Mouse (Mus musculus): ENCODE measurements around the gene Sf3b4. TPM values are rescaled to one million over a fixed set of nuclear protein-coding genes. Genes with fewer than 3 reads are reported as not detected.
"Not testable (repeated sequence)": the region's sequence is repeated elsewhere in the genome, so short reads cannot be mapped to it uniquely, and the experiment has no call there.

Sf3b4 gene
- total RNA-seq, 2 experiments from 2014 or later, result 16.9 to 17.2 TPM

DNA sequence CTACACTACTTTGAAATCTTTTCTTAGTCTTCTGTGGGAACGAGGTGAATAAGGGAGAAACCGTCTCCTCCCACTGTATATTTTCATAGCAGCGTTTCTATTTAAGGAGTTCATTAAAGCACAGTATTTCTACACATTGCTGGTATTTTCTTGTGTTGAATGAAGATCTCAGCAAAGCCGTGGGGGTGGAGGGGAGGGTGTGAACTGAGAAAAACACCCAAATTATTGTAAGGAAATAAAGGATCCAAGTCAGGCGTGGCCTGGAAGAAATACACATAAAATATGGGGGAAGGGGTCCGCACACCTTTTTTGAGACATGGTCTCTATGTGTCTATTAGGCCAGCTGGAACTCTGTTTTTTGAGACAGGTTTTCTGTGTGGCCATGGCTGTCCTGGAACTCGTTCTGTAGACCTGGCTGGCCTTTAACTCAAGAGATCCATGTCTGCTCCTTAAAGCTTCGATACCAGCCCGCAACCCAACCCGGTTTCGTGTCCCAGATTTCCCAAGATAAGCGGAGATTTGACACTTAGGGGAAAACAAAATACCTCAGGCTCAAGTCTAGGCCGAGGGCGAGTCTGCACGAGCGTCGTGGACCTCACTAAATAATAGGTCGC lies 442 bp upstream of the Sf3b4 start:
- no peak for DNase-seq (ENCODE audit: low spot score)
- intact Hi-C loops (cut with DNase I), result loop anchor here (2.0 kb wide), 1 partner anchor 47 kb away; the partner anchor contains the start of genes Bola1 and Hist2h2ab

DNA sequence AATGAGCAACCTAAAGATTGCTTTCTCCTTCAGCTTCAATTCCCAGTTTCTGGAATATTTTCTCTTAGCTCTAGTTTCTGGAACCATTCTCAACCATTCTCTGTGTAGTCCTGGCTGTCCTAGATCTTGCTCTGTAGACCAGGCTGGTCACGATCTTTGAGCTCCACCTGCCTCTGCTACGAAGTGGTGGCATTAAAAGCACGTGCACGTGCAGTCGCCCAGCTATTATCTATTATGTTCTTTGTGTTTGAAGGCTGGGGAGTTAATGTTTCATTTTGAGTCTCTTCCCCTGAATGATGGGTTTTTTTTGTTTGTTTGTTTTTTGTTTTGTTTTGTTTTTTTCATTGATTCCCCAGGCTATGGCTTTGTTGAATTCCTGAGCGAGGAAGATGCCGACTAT lies 1.1 kb downstream of the Sf3b4 start:
- intact Hi-C loops (cut with DNase I), result no loop called here
- no peak for DNase-seq (ENCODE audit: low spot score)

DNA sequence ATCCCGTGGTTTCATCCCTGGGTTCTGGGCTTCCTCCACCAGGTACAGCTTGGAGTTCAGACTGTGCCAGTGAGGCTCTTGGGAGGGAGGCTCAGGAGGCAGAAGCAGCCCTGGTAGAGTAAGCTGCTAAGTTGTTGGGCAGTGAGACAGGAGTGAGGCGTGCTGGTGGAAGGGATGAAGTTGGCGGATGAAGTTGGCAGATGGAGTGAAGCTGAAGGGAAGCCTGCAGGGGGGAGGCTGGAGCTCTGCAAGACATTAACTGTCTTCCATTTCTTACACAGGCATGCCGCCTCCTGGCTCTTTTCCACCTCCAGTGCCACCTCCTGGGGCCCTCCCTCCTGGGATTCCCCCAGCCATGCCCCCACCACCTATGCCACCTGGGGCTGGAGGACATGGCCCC lies 1.9 kb downstream of the Sf3b4 start:
- intact Hi-C loops (cut with DNase I), result not testable (repeated sequence)

DNA sequence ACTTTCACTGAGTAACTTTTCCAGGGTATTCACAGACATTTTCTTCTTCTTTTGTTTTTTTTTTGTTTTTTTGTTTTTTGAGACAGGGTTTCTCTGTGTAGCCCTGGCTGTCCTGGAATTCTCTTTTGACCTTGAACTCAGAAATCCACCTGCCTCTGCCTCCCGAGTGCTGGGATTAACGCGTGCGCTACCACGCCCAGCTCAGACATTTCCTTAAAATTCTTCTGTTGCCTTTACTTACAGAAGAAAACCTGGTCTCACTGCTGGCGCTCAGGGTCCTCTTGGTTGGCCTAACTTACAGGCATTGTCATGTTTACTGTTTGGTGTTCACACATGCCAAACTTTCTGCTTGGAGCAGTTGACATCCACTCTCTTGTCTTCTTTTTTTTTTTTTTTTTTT lies 3.1 kb downstream of the Sf3b4 start:
- DNase-seq (ENCODE audit: low spot score), result no peak
- intact Hi-C loops (cut with DNase I), result no loop called here

More for the DNA sequence above, 1.9 kb downstream of the Sf3b4 start:
- DNase-seq (ENCODE audit: low spot score), result not testable (repeated sequence)

DNA sequence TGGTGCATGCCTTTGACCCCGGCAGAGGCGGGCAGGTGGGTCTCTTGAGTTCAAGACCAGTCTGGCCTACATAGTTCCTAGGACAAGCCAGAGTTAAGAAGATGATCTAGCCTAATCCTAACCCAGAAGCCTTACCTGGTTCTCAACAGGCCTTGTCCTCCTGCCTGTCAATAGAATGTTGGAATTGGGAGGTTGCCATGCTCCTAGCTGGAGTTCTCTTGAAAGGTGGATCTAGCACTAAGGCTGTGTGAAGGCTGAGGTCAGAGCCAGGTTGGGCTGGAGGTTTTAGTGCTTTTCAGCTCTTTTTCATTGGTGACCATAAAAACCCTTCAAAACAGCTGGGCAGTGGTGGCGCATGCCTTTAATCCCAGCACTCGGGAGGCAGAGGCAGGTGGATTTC lies 6.3 kb downstream of the Sf3b4 start:
- DNase-seq (ENCODE audit: low spot score), result no peak
- intact Hi-C loops (cut with DNase I), result no loop called here

DNA sequence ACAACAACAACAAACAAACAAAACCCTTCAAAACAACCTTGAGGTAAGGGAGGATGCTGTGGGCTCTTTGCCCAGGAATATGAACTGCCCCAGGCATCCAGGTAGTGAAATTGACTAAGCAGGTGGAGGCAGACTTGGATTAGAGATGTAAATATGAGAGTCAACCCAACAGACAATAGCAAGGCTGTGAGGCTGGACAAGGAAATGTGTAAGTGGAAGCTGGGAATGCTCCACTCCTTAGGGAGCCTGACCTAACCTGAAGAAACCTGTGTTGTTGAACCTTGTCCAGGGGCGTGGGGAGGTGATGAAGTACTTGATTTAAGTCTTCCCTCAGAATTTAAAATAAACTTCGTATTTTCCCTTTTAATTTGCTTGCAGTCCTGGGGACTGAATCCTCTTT lies 6.8 kb downstream of the Sf3b4 start:
- DNase-seq (ENCODE audit: low spot score), result no peak
- intact Hi-C loops (cut with DNase I), result no loop called here

DNA sequence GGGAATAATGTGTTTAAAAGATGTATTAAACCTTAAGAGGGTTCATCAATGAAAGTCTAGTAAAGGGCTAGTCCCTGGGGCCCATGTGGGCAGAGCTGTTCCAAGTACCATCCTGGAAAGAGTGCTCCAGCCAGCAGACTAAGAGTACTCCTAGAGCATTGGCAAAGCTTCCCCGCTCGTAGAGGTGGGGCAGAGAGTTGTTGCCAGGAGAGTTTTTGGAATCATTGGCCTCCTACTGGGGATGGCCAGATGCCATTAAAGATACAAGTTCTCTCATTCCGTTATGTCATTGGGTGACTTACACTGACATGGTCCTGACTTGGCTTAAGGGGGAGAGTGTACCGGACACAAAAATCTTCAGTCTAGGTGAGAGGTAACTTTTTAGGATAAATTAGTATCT lies 7.4 kb downstream of the Sf3b4 start:
- DNase-seq (ENCODE audit: low spot score), result peak; percentile 33
- intact Hi-C loops (cut with DNase I), result no loop called here

DNA sequence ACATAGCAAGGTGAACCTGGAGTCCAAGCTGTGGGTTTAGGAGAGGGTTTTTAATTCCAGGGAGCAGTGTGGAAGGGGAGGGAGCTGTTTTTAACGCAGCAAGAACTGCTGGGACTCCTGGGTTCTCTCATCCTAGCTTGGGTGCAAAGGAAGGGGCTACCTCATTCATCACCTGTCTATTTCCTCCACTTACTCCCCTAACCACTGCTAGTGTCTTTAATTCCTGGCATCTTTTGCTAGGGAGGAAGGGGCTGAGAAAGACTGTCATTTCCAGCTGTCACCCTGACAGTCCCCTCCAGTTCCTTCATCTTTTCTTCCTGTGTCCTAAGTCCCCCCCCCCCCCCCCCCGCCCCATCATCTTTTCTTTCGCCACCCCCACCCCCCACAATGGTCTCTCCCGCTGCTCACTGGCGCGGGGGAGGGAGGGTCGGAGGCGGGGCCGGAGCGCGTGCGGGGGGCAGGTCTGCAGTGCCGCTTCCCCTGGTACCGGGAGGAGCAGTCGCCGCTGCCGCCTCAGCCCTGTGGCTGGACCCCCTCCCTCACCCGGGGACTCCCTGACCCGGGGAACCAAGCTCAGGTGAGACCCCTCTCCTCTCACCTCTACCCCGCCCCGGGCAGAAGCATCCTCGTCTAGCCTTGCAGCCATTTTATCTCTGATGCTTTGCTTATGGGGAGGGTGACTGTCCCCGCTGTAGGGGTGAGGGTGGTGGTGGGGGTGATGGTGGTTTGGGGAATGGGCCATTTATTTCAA lies 8.8 kb downstream of the Sf3b4 start, which contains the start of gene Sv2a:
Sv2a (plus strand) TSS at position 425 of the 751 bp plus-strand sequence.
- DNase-seq (ENCODE audit: low spot score), result peak; percentile 16
- intact Hi-C loops (cut with DNase I), result no loop called here

DNA sequence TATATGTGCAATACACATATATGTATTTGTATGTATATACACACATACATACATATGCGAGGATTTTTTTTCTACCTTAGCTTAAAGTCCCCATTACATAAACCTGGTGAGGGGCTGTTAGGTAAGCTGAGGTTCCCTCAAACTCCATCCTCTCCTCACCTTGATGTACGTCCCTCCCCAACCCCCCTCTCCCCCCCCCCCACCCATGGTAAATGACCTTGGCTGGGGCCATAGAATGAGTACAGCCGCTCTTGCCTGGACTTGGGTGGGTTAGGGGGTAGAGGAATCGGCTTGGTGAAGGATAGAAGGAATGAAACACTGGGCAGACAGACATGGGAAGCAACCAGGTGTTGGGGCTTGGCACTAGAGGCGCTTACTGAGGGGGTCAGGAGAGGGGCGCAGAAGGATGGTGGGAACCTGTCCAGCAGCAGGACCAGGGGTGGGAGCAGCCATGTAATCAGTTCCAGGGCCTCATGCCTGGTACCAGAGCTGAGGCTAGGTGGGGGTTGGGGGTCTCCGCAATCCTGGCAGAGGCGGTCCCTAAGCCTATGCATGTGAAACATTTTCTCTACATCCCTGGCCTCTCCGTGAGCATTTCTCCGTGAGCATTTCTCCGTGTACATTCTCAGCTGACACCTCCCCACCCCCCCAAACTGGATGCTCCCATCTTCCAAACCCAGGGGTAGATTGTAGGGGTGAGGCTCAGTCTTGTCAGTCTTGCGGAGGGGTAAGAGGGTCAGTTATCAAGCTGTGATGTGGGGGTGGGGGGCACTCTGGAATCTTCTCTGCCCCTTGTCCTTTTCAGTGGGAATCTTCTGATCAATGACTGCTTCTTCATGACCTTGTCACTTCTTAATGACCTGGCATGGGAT lies 9.6 kb downstream of the Sf3b4 start:
- DNase-seq (ENCODE audit: low spot score), result no peak
- intact Hi-C loops (cut with DNase I), result no loop called here

DNA sequence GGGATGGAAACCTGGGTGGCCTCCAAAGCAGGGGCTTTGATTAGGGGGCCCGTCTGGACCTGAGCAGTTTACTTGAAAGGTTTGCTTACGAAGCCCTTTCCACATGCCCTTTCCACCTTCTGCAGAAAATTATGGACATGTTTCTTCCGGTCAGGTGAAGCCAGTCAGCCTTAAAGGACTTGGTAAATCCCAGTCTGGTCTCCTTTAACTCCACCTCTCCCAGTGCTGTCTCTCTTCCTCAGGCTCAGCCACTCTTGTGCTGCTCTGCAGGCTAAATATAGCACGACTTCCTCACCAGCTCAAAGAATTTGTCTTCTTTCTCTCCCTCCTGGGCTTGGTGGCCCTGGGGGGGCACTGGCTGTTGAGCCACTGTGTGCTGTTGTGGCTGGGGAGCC lies 10.2 kb downstream of the Sf3b4 start:
- no peak for DNase-seq (ENCODE audit: low spot score)
- intact Hi-C loops (cut with DNase I), result no loop called here

DNA sequence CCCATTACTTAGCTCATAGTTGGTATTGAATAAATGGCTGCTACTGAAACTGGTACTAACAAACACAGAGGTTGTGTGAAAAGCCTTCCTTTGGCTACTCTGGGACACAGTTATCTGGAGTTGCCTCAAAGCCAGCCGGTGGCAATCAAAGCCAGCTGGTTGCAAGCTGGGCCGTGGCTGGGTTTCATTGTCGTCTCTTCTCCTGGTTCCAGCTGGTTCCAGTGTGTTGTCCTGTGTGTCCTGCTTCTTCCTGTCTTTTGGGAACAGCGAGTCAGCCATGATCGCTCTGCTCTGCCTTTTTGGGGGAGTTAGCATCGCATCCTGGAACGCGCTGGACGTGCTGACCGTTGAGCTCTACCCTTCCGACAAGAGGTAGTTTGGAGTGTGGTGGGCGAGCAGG lies 20.8 kb downstream of the Sf3b4 start:
- DNase-seq (ENCODE audit: low spot score), result no peak
- intact Hi-C loops (cut with DNase I), result no loop called here

DNA sequence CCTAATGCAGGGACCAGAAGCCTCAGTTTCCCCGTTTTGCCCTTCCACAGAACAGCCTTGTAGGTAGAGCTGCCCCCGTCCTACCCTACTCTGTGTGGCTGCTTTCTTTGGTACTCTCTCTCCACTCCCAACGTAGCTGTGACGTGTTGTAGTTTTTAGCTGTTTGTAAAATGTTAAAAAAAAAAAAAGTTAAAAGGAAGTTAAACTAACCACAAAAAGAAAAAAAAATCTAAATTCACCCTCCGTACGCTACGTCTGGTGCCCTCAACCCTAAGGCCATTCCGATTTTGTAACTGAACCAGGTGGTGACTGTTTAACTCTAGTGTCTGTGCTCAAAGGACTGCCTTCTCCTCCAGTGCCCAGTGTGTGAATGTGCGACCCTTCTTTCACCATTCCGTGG lies 22.8 kb downstream of the Sf3b4 start:
- intact Hi-C loops (cut with DNase I), result no loop called here
- DNase-seq (ENCODE audit: low spot score), result no peak

DNA sequence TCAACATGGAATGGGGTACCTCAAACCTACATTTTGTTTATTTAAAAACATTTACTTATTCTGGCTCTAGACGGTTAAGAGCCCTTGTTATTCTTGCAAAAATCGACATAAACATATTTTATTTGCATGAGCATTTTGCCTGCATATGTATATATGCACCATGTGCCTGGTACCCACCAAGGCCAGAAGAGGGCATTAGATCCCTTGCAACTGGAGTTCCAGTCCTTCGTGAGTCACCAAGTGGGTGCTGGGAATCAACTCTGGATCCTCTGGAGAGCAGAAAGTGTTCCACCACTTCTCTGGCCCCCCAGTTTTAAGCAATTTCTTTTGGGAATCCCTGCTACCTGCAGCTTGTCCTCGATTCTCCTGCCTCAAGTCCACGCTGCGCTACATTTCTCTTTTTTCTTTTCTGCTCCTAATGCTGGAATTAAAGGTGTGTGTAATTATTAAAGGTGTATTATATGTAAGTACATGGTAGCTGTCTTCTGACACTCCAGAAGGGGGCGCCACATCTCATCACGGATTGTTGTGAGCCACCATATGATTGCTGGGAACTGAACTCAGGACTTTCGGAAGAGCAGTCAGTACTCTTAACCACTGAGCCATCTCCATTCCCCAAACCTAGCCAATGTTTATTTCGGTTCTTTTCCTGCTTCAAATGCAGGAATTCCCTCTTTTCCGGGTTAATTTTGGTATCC lies 23.6 kb downstream of the Sf3b4 start:
- no peak for DNase-seq (ENCODE audit: low spot score)
- intact Hi-C loops (cut with DNase I), result no loop called here

DNA sequence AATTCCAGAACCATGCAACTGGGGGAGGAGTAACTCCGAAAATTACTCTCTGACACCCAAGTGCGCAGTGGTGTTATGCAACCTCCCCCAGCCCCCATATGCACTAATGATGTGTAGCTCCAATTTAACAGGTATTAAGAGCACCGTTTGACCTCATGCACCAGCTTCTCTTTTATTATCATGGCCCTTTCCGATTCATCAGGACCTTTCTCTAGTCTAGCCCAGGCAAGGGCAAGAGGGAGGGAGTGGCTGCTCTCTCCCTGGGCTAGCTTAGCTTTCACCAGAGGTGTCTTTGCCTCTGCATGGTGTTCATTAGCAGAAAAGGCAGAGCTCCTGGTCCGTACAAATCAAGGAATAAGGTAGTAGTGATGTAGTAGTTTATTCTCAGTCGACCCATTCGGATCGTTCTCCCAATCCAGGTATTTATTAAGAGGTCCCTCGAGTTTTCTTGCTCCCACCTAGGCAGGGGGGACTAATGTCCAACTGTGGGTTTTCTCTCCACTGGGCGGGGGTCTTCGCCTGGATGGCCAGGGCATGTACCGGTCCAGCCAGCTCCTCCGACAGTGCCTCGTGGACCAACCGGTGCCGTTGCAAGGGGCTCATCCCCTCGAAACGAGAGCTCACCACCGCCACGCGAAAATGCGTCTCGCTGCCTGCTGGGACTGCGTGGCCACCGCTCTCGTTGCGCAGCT lies 24.5 kb downstream of the Sf3b4 start:
- intact Hi-C loops (cut with DNase I), result no loop called here
- DNase-seq (ENCODE audit: low spot score), result no peak

DNA sequence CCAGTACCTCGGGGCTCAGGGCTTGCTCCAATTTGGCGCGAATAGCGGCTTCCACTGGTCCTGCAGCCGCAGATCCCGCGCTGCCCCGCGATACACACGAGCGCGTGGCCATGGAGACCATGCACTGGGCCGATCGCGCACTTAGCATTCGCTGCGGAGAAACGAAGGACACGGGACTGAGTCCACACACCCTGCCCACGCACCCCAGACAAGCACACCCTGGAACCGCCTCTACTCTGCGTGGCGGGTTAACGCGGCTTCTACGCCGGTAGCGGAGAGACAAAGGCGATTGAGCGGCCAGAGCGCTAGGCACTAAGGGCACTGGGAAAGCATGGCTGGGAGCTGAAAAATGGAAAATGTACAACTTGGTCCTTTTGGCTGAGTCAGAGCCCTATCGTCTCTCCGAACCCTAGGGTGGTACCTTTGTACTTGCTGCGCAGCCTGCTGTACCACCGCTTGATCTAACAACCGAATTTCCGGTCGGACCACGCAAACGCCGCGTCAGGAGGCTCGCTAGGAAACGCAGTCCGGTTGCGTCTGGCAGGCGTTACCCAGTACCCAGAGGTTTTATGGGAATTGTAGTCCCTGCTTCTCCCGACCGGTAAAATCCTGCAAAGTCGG lies 25.1 kb downstream of the Sf3b4 start:
- intact Hi-C loops (cut with DNase I), result no loop called here
- peak; percentile 81 for DNase-seq (ENCODE audit: low spot score)

DNA sequence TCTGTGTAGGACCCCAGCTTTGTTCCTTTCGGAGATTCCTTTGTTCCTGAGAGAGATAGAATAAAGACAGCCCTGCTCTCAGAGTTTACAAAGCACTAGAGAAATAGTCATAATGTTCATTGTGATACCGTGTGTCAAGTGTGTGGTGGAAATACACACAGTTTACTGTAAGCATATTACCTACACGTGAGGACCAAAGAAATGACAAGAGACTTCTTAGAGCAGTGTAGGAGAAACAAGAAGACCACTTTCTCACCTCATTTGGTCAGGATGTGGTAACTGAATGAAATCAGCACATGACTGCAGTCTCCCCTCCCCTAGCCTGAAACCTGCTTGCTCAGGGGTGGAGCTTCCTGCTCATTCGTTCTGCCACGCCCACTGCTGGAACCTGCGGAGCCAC lies 26.0 kb downstream of the Sf3b4 start:
- DNase-seq (ENCODE audit: low spot score), result no peak
- intact Hi-C loops (cut with DNase I), result no loop called here

DNA sequence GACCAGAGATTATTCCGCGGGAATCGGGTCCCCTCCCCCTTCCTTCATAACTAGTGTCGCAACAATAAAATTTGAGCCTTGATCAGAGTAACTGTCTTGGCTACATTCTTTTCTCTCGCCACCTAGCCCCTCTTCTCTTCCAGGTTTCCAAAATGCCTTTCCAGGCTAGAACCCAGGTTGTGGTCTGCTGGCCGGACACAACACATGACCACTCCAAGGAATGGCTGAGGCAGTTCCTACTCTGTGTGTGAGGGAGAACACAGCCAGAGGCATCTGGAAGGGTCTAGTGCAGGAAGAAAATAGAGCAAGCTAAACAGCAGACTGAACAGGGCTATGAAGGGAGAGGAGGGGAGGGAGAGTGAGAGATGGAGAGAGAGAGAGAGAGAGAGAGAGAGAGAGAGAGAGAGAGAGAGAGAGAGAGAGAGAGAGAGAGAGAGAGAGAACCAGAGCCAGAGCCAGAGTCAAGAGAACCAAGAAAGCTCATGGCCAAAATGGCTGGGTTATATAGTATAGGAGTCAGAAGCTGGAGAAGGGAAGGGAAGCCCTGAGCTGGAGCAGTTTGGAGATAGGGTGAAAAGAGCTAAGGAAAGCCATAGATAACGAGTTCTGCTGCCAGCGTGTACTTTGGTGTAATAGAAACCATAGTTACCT lies 26.6 kb downstream of the Sf3b4 start:
- DNase-seq (ENCODE audit: low spot score), result not testable (repeated sequence)

DNA sequence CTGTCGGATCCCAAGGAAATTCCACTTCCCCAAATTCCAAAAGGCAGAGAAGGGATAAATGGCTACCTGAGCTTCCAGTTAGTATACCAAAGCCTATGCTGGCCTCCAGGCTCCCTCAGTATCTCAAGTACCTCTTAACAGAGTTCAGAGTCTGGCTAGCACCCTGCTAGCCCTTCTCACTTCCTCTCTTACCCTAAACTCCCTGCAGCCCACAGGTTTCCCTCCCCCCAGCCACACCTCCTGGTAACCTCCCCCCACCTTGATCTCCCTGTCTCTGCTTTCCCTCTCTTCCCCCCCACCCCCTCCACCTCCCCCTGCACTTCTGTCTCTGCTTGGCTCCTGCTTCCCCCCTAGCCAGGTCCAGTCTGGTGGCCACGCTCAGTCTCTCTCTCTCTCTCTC lies 27.6 kb downstream of the Sf3b4 start:
- intact Hi-C loops (cut with DNase I), result no loop called here
- no peak for DNase-seq (ENCODE audit: low spot score)

More for the DNA sequence above, 26.6 kb downstream of the Sf3b4 start:
- intact Hi-C loops (cut with DNase I), result not testable (repeated sequence)

DNA sequence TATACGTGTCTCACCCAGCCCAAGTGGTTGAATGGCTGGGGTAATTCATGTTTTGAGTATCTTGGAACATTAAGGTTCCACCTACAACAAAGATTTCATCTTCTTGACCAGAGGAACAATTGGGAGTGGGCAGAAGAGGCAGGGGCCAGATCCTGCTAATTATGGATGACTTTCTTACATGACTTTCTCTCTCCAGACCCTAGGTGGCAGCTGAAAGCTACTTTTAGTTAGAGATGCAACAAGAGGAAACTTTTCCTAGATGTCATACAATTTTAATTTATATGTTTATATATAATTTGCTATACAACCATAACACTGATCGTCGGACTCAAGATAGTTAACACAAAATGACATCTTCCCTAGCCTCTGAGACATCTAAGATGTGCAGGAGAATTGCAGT lies 35.7 kb downstream of the Sf3b4 start:
- intact Hi-C loops (cut with DNase I), result no loop called here
- no peak for DNase-seq (ENCODE audit: low spot score)

Data from heart, postnatal 25 days (tissue).